Mouse (Mus musculus) G1E (cell line): ENCODE measurements around the gene Actn4.

Experiments used
- CTCF ChIP-seq: IDR thresholded peaks from 2 replicates; pipeline ENCODE4 v1.5.1; 2012; ENCODE audit warnings: low read depth, low read length, inconsistent platforms, mixed read lengths
- TAL1 ChIP-seq: conservative IDR thresholded peaks from 2 replicates; pipeline ENCODE4 v1.6.1; 2012; ENCODE audit warnings: low read depth, low read length, inconsistent platforms, mixed read lengths

DNA sequence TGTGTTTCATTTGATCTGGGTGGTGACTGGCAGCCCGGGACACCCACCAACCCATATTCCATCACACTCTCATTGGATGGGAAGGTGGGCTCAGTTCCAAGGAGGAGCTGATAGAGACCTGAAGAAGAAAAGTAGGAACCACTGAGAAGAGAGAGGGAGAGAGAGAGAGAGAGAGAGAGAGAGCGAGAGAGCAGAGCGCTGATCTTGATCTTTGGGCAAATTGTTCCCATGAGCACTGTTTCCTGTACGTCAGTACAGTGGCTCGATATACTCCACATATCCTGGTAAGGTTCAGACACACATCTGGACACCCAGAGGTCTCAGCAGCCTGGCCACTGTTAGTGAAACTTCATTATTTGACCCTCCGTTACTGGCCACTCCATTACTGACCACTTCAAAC lies 98.6 kb downstream of the Actn4 start, which contains the start of gene Lgals7:
- TF ChIP-seq CTCF: no peak
- no peak for TF ChIP-seq TAL1
